Mouse (Mus musculus): Measurements from ENCODE around the gene Ubb. TPM values are rescaled to one million over a fixed set of nuclear protein-coding genes. Genes with fewer than 3 reads are reported as not detected.

Ubb gene
- polyA plus RNA-seq, 2 experiments, result 1,031 to 1,383 TPM

DNA sequence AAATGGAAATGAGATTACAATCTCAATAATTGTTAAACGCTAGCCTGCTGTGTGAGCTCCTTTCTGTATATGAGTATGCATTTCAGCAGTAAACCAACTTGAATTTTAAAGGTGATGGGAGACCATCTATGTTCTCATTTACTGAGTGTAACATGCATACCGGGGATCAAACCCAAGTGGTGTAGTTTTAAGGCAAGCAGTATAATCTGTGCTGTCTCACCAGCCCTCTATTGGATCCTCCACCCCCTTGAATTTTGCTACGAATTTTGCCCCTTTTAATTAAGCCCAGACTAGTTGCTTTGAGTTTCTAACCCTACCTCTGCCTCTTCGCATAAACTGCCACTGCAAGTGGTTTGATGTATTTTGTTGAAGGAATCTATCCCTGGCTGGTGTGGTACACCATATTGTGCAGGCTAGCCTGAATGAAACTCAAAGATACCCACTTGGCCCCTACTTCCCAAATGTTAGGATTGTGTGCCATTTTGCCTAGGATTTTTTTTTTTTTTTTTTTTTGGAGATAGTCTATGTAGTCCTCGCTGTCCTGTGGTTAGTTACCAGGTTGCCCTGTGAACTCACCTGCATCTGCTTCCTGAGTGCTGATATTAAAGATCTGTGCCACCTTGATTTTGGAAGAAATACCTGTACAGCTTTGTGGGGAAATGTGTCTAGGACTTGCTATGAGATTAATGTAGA, 3.3 kb downstream of the Ubb start:
- H3K4me1 ChIP-seq (replicated peaks; ENCODE audit: control insufficient read depth in 2 of 2, insufficient read depth in 2 of 2, low read length in 1 of 2), result peaks cover 16 to 20% of the 10 kb centered on the region in 2 experiments
- 67% methylated on average over 5 of the region's 5 CpGs for WGBS (ENCODE audit: insufficient replicate concordance)
- no peaks in the 10 kb centered on the region for H3K9me3 ChIP-seq (ENCODE audit: control insufficient read depth, low read length)
- no peak for TF ChIP-seq EP300 (IDR thresholded peaks at IDR 0.05; ENCODE audit: low read depth)
- no peak for TF ChIP-seq CTCF (IDR thresholded peaks at IDR 0.05; ENCODE audit: low read depth)
- ATAC-seq (ENCODE audit: insufficient read depth) (no peak), DNase-seq (ENCODE audit: low read depth in 3 of 3, low spot score in 3 of 3) (no peak)
- H3K9ac ChIP-seq (replicated peaks), result no peak overlapping the region
- peaks cover 26% of the 10 kb centered on the region for H3K36me3 ChIP-seq (replicated peaks; ENCODE audit: control insufficient read depth, insufficient read depth, low read depth)
- peak overlapping the region; percentile 31 to 55; a peak in 3 of 4 replicates for H3K4me3 ChIP-seq (ENCODE audit: insufficient read depth in 1 of 2, low read depth in 2 of 2, low read length in 2 of 2)
- no peaks in the 10 kb centered on the region for H3K27me3 ChIP-seq (ENCODE audit: control insufficient read depth, insufficient read depth, low read length)
- no peak overlapping the region for H3K27ac ChIP-seq
- H3K4me2 ChIP-seq (ENCODE audit: low read depth), result peak overlapping the region; percentile 80

DNA sequence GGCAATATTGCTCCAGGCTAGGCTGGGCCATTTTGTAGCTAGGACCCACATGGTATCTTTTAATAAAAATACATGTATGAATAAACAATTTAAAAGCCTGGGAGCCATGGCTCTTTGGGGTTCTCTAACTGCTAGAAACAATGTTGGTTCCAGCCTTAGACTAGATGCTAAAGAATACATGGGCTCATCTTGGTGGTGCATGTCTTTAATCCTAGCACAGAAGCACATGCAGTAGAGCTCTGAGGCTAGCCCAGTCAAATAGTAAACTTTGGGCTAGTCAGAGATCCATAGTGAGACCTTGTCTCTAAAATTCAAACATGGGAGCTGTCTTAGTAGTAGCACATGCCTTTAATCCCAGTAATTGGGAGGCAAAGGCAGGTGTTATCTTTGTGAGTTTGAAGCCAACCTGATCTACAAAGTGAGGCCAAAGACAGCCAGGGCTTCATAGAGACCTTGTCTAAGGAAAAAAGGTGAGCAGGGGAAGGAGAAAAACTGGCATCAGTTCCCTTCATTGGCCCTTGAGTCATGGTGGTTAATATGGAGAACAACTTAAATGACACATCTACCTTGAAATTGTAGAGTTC, 4.1 kb downstream of the Ubb start:
- H3K27ac ChIP-seq, result no peak overlapping the region; the same call in 1 of the 2 replicates
- H3K9me3 ChIP-seq (ENCODE audit: control insufficient read depth, low read length), result no peaks in the 10 kb centered on the region
- no peak for ATAC-seq (ENCODE audit: insufficient read depth)
- H3K27me3 ChIP-seq (ENCODE audit: control insufficient read depth, insufficient read depth, low read length), result no peaks in the 10 kb centered on the region
- H3K4me3 ChIP-seq (ENCODE audit: insufficient read depth in 1 of 2, low read depth in 2 of 2, low read length in 2 of 2), result peak overlapping the region in 1 of 2 experiments; percentile 55; a peak in 2 of 4 replicates
- DNase-seq (ENCODE audit: low read depth in 3 of 3, low spot score in 3 of 3), result no peak
- peaks cover 10 to 13% of the 10 kb centered on the region in 2 experiments for H3K4me1 ChIP-seq (replicated peaks; ENCODE audit: control insufficient read depth in 2 of 2, insufficient read depth in 2 of 2, low read length in 1 of 2)
- H3K9ac ChIP-seq (replicated peaks), result peak overlapping the region; percentile 13; the same call in 1 of the 2 replicates
- H3K36me3 ChIP-seq (replicated peaks; ENCODE audit: control insufficient read depth, insufficient read depth, low read depth), result peaks cover 26% of the 10 kb centered on the region
- TF ChIP-seq EP300 (IDR thresholded peaks at IDR 0.05; ENCODE audit: low read depth) (no peak), CTCF (IDR thresholded peaks at IDR 0.05; ENCODE audit: low read depth) (no peak)
- peak overlapping the region; percentile 80; the same call in 1 of the 2 replicates for H3K4me2 ChIP-seq (ENCODE audit: low read depth)

GRCm38 (mm10) chr11:62555896-62556412, 5.0 kb downstream of the Ubb start:
- ATAC-seq (ENCODE audit: insufficient read depth) (no peak), DNase-seq (ENCODE audit: low read depth in 3 of 3, low spot score in 3 of 3) (no peak)
- TF ChIP-seq CTCF (IDR thresholded peaks at IDR 0.05; ENCODE audit: low read depth) (no peak), EP300 (IDR thresholded peaks at IDR 0.05; ENCODE audit: low read depth) (no peak)
- Histone ChIP-seq H3K4me2 (ENCODE audit: low read depth) (no peak overlapping the region), H3K4me3 (ENCODE audit: insufficient read depth in 1 of 2, low read depth in 2 of 2, low read length in 2 of 2) (no peak overlapping the region), H3K9me3 (ENCODE audit: control insufficient read depth, low read length) (no peaks in the 10 kb centered on the region), H3K4me1 (replicated peaks; ENCODE audit: control insufficient read depth in 2 of 2, insufficient read depth in 2 of 2, low read length in 1 of 2) (peaks cover 8 to 10% of the 10 kb centered on the region in 2 experiments; a peak in 3 of 4 replicates), H3K9ac (replicated peaks) (no peak overlapping the region), H3K27ac (no peak overlapping the region), H3K36me3 (replicated peaks; ENCODE audit: control insufficient read depth, insufficient read depth, low read depth) (peaks cover 26% of the 10 kb centered on the region), H3K27me3 (ENCODE audit: control insufficient read depth, insufficient read depth, low read length) (no peaks in the 10 kb centered on the region; the same call in 1 of the 2 replicates)

DNA sequence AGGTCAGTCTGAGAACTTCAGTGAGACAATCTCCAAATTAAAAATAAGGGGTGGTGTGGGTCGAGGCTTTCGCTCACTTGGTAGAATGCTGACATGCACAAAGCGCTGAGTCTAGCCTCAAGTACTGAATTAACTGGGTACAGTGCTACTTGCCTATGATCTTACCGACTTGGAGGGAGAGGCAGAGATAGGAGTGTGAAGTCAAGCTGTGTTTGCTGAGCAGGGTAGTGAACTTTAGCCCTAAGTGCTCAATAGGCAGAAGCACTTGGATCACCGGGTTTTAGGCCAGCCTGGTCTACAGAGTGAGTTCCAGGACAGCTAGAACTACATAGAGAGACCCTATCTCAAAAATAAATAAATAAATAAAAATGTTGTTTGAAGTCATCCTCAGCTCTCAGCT, 6.2 kb downstream of the Ubb start:
- Histone ChIP-seq H3K27ac (no peak overlapping the region), H3K27me3 (ENCODE audit: control insufficient read depth, insufficient read depth, low read length) (no peaks in the 10 kb centered on the region; the same call in 1 of the 2 replicates), H3K4me1 (replicated peaks; ENCODE audit: control insufficient read depth in 2 of 2, insufficient read depth in 2 of 2, low read length in 1 of 2) (peaks cover 8 to 10% of the 10 kb centered on the region in 2 experiments; a peak in 3 of 4 replicates), H3K36me3 (replicated peaks; ENCODE audit: control insufficient read depth, insufficient read depth, low read depth) (peaks cover 26% of the 10 kb centered on the region), H3K9me3 (ENCODE audit: control insufficient read depth, low read length) (no peaks in the 10 kb centered on the region), H3K4me3 (ENCODE audit: insufficient read depth in 1 of 2, low read depth in 2 of 2, low read length in 2 of 2) (no peak overlapping the region), H3K9ac (replicated peaks) (no peak overlapping the region), H3K4me2 (ENCODE audit: low read depth) (no peak overlapping the region)
- no peak for TF ChIP-seq CTCF (IDR thresholded peaks at IDR 0.05; ENCODE audit: low read depth)
- TF ChIP-seq EP300 (IDR thresholded peaks at IDR 0.05; ENCODE audit: low read depth), result no peak
- WGBS (ENCODE audit: insufficient replicate concordance), result 57% methylated on average over 5 of the region's 5 CpGs
- ATAC-seq (ENCODE audit: insufficient read depth) (no peak), DNase-seq (ENCODE audit: low read depth in 3 of 3, low spot score in 3 of 3) (no peak)

GRCm38 (mm10) chr11:62558152-62558551, 7.2 kb downstream of the Ubb start:
- H3K27me3 ChIP-seq (ENCODE audit: control insufficient read depth, insufficient read depth, low read length), result no peaks in the 10 kb centered on the region; the same call in 1 of the 2 replicates
- no peak overlapping the region for H3K4me3 ChIP-seq (ENCODE audit: insufficient read depth in 1 of 2, low read depth in 2 of 2, low read length in 2 of 2)
- no peak overlapping the region for H3K4me2 ChIP-seq (ENCODE audit: low read depth)
- H3K9me3 ChIP-seq (ENCODE audit: control insufficient read depth, low read length), result no peaks in the 10 kb centered on the region
- H3K9ac ChIP-seq (replicated peaks), result no peak overlapping the region
- H3K36me3 ChIP-seq (replicated peaks; ENCODE audit: control insufficient read depth, insufficient read depth, low read depth), result peaks cover 24% of the 10 kb centered on the region
- ATAC-seq (ENCODE audit: insufficient read depth) (no peak), DNase-seq (ENCODE audit: low read depth in 3 of 3, low spot score in 3 of 3) (no peak)
- H3K4me1 ChIP-seq (replicated peaks; ENCODE audit: control insufficient read depth in 2 of 2, insufficient read depth in 2 of 2, low read length in 1 of 2), result peaks cover 8 to 10% of the 10 kb centered on the region in 2 experiments; a peak in 3 of 4 replicates
- TF ChIP-seq CTCF (IDR thresholded peaks at IDR 0.05; ENCODE audit: low read depth) (no peak), EP300 (IDR thresholded peaks at IDR 0.05; ENCODE audit: low read depth) (no peak)
- WGBS (ENCODE audit: insufficient replicate concordance), result 72% methylated on average over 2 of the region's 2 CpGs
- no peak overlapping the region for H3K27ac ChIP-seq

All from liver, embryonic 14.5 days (tissue).